Mouse (Mus musculus): ENCODE measurements at regions not wholly inside any gene's neighbourhood (a gene's known extent, or its start where the extent isn't known, plus 50 kb on each side); places are given as distances from the start of the nearest gene placed in this dataset.

GRCm38 (mm10) chr13:28421309-28421708 is 164.0 kb downstream of the Gm11361 start:
- no peak for TF ChIP-seq CTCF (IDR thresholded peaks at IDR 0.05; ENCODE audit: low read depth)
- TF ChIP-seq EP300 (optimal IDR thresholded peaks at IDR 0.05) = no peak
